Mouse (Mus musculus): ENCODE data around the gene Elmsan1. TPM values are rescaled to one million over a fixed set of nuclear protein-coding genes. Genes with fewer than 3 reads are reported as not detected.

The Elmsan1 gene
- polyA plus RNA-seq, 1 experiment from 2014 or later: 13.4 TPM

DNA sequence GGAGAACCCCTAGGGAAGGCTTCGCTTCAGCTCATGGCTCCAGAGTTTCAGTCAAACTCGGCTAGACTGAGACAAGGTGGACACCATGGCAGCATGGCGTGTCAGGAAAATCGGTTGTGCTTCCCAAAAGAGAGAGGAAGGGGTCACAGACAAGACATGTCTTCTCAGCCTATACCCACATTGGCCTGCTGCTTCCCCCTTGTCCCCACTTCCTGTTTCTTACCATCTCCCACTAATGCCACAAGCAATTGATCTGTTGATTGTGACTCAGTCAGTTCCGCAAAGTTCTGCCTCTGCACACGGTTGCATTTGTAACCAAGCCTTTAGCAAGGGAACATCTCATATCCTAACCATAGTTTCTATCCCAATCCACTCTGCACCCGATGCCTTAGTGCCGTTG lies 88.8 kb downstream of the Elmsan1 start:
- no peaks in the 10 kb centered on the region for H3K27me3 ChIP-seq (replicated peaks; ENCODE audit: control insufficient read depth, insufficient read depth, low read length)
- no peak overlapping the region for H3K4me3 ChIP-seq (ENCODE audit: low read depth, low read length)
- no peak overlapping the region for H3K9ac ChIP-seq (ENCODE audit: low read depth, low read length)
- no peak overlapping the region for H3K4me2 ChIP-seq
- ATAC-seq (replicated peaks; ENCODE audit: low FRiP score) (no peak), DNase-seq (ENCODE audit: low spot score) (no peak)
- H3K9me3 ChIP-seq (ENCODE audit: control insufficient read depth, low read length): no peaks in the 10 kb centered on the region
- WGBS: 62% methylated on average over 8 of the region's 8 CpGs
- no peaks in the 10 kb centered on the region for H3K4me1 ChIP-seq (replicated peaks; ENCODE audit: control insufficient read depth, insufficient read depth, low read length)
- H3K36me3 ChIP-seq (ENCODE audit: control insufficient read depth, insufficient read depth, low read length): no peaks in the 10 kb centered on the region; the same call in 1 of the 2 replicates
- H3K27ac ChIP-seq (ENCODE audit: low read depth, low read length): no peak overlapping the region

- Histone ChIP-seq H3K36me3 (ENCODE audit: control insufficient read depth, insufficient read depth, low read length) (no peaks in the 10 kb centered on the region; the same call in 1 of the 2 replicates), H3K4me1 (replicated peaks; ENCODE audit: control insufficient read depth, insufficient read depth, low read length) (no peaks in the 10 kb centered on the region), H3K27me3 (replicated peaks; ENCODE audit: control insufficient read depth, insufficient read depth, low read length) (no peaks in the 10 kb centered on the region), H3K4me2 (no peak overlapping the region), H3K27ac (ENCODE audit: low read depth, low read length) (no peak overlapping the region), H3K4me3 (ENCODE audit: low read depth, low read length) (no peak overlapping the region), H3K9me3 (ENCODE audit: control insufficient read depth, low read length) (no peaks in the 10 kb centered on the region), H3K9ac (ENCODE audit: low read depth, low read length) (no peak overlapping the region)
- WGBS: 85% methylated on average over 6 of the region's 6 CpGs
- no peak for DNase-seq (ENCODE audit: low spot score)
- no peak for ATAC-seq (replicated peaks; ENCODE audit: low FRiP score)
These were observed 90.1 kb downstream of the Elmsan1 start for GRCm38 (mm10) chr12:84128576-84128975.

GRCm38 (mm10) chr12:84126899-84127298 lies 91.8 kb downstream of the Elmsan1 start:
- Histone ChIP-seq H3K4me1 (replicated peaks; ENCODE audit: control insufficient read depth, insufficient read depth, low read length) (no peaks in the 10 kb centered on the region), H3K9ac (ENCODE audit: low read depth, low read length) (no peak overlapping the region), H3K27ac (ENCODE audit: low read depth, low read length) (no peak overlapping the region), H3K4me3 (ENCODE audit: low read depth, low read length) (no peak overlapping the region), H3K36me3 (ENCODE audit: control insufficient read depth, insufficient read depth, low read length) (no peaks in the 10 kb centered on the region; the same call in 1 of the 2 replicates), H3K27me3 (replicated peaks; ENCODE audit: control insufficient read depth, insufficient read depth, low read length) (no peaks in the 10 kb centered on the region), H3K4me2 (no peak overlapping the region), H3K9me3 (ENCODE audit: control insufficient read depth, low read length) (no peaks in the 10 kb centered on the region)
- ATAC-seq (replicated peaks; ENCODE audit: low FRiP score) (no peak), DNase-seq (ENCODE audit: low spot score) (no peak)
- 79% methylated on average over 2 of the region's 2 CpGs for WGBS

- Histone ChIP-seq H3K9me3 (ENCODE audit: control insufficient read depth, low read length) (no peaks in the 10 kb centered on the region), H3K27ac (ENCODE audit: low read depth, low read length) (no peak overlapping the region), H3K4me3 (ENCODE audit: low read depth, low read length) (no peak overlapping the region), H3K36me3 (ENCODE audit: control insufficient read depth, insufficient read depth, low read length) (no peaks in the 10 kb centered on the region; the same call in 1 of the 2 replicates), H3K4me2 (no peak overlapping the region), H3K4me1 (replicated peaks; ENCODE audit: control insufficient read depth, insufficient read depth, low read length) (no peaks in the 10 kb centered on the region), H3K27me3 (replicated peaks; ENCODE audit: control insufficient read depth, insufficient read depth, low read length) (no peaks in the 10 kb centered on the region), H3K9ac (ENCODE audit: low read depth, low read length) (no peak overlapping the region)
- DNase-seq (ENCODE audit: low spot score) (no peak), ATAC-seq (replicated peaks; ENCODE audit: low FRiP score) (no peak)
- 84% methylated on average over 12 of the region's 12 CpGs for WGBS
These were observed 92.8 kb downstream of the Elmsan1 start for GRCm38 (mm10) chr12:84125892-84126291.

- no peaks in the 10 kb centered on the region for H3K36me3 ChIP-seq (ENCODE audit: control insufficient read depth, insufficient read depth, low read length)
- no peaks in the 10 kb centered on the region for H3K9me3 ChIP-seq (ENCODE audit: control insufficient read depth, low read length)
- H3K27ac ChIP-seq (ENCODE audit: low read depth, low read length): no peak overlapping the region
- H3K9ac ChIP-seq (ENCODE audit: low read depth, low read length): no peak overlapping the region
- H3K4me2 ChIP-seq: no peak overlapping the region
- DNase-seq (ENCODE audit: low spot score) (no peak), ATAC-seq (replicated peaks; ENCODE audit: low FRiP score) (no peak)
- WGBS: 87% methylated on average over 5 of the region's 5 CpGs
- no peak overlapping the region for H3K4me3 ChIP-seq (ENCODE audit: low read depth, low read length)
- H3K27me3 ChIP-seq (replicated peaks; ENCODE audit: control insufficient read depth, insufficient read depth, low read length): no peaks in the 10 kb centered on the region
- H3K4me1 ChIP-seq (replicated peaks; ENCODE audit: control insufficient read depth, insufficient read depth, low read length): no peaks in the 10 kb centered on the region
These were observed 99.1 kb downstream of the Elmsan1 start for GRCm38 (mm10) chr12:84119584-84119983.

DNA sequence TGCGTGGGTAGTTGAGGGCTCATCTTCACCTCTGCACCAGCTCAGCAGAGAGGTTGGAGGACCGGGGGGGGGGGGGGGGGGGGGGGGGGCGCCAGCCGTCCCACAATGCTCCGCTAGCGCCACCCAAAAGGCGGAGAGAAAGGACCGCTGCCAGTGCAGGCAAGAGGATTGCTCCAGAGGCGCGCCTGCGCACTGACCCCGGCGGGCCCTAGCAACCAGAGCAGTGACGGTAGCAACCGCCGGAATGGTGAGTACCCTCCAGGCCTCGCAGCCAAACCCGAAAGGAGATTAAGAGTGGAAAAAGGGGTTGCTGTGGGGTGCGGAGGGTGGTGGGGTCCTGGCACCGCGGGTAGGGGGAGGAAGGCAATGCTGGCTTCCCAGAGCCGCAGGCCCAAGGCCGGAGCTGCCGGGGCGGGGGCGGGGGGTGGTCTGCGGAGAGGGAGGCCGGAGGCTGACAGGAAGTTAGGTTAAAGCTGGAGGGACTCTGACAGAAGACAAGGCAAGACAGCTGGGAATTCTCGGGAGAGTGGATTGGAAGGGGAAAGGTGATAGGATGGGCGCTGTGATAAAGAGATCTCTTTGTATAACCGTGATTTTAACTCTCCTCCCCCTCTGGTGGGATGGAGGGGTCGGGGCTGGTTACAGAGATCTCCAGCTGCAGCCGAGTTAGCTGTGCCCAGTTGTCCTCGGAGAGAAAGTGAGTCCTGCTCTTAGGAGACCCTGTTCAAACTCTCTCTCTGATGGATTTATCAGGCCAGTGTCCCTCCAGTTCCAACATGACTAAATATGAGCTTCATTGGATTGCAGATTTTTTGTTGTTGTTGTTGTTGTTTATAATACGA lies 104.3 kb downstream of the Elmsan1 start, which contains the start of gene Dnal1:
Dnal1 (plus strand) TSS at position 214 of the 842 bp plus-strand sequence.
- Histone ChIP-seq H3K9me3 (ENCODE audit: control insufficient read depth, low read length) (no peaks in the 10 kb centered on the region), H3K9ac (ENCODE audit: low read depth, low read length) (peak within 1 kb of the TSS; percentile 15; the same call in 1 of the 2 replicates), H3K36me3 (ENCODE audit: control insufficient read depth, insufficient read depth, low read length) (no peaks in the 10 kb centered on the region), H3K4me3 (ENCODE audit: low read depth, low read length) (peak within 1 kb of the TSS; percentile 70), H3K27ac (ENCODE audit: low read depth, low read length) (no peak within 1 kb of the TSS), H3K27me3 (replicated peaks; ENCODE audit: control insufficient read depth, insufficient read depth, low read length) (no peaks in the 10 kb centered on the region), H3K4me2 (peak within 1 kb of the TSS; percentile 65), H3K4me1 (replicated peaks; ENCODE audit: control insufficient read depth, insufficient read depth, low read length) (no peaks in the 10 kb centered on the region)
- WGBS: 3% methylated on average over 30 of the region's 35 CpGs
- ATAC-seq (replicated peaks; ENCODE audit: low FRiP score) (peak; percentile 89), DNase-seq (ENCODE audit: low spot score) (peak; percentile 91)

GRCm38 (mm10) chr12:84113676-84114075 lies 105.0 kb downstream of the Elmsan1 start:
- Histone ChIP-seq H3K9ac (ENCODE audit: low read depth, low read length) (no peak overlapping the region), H3K4me2 (peak overlapping the region; percentile 65), H3K4me1 (replicated peaks; ENCODE audit: control insufficient read depth, insufficient read depth, low read length) (no peaks in the 10 kb centered on the region), H3K4me3 (ENCODE audit: low read depth, low read length) (peak overlapping the region; percentile 70), H3K36me3 (ENCODE audit: control insufficient read depth, insufficient read depth, low read length) (no peaks in the 10 kb centered on the region), H3K27ac (ENCODE audit: low read depth, low read length) (no peak overlapping the region), H3K9me3 (ENCODE audit: control insufficient read depth, low read length) (no peaks in the 10 kb centered on the region), H3K27me3 (replicated peaks; ENCODE audit: control insufficient read depth, insufficient read depth, low read length) (no peaks in the 10 kb centered on the region)
- DNase-seq (ENCODE audit: low spot score) (no peak), ATAC-seq (replicated peaks; ENCODE audit: low FRiP score) (no peak)
- WGBS: 51% methylated on average over 6 of the region's 6 CpGs

DNA sequence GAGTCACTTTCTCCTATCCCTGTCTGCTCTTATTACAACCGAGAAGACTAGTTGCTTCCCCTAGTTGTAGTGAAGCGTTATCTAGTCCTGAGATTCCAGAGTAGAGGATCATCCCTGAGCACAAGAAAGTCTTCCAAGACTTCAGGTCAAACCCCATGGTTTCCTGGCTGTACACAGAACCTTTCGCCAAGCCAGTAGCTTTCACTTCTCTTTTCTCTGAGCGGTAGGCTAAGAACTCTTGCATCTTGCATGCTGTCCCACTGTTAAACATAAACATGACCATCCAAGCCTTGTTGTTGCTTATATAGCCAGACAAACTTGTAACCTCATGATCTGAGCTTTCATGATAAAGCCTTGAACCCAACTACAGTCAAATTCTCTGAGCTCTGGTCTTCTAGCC lies 107.9 kb downstream of the Elmsan1 start:
- WGBS: 80% methylated on average over 4 of the region's 4 CpGs
- Histone ChIP-seq H3K9me3 (ENCODE audit: control insufficient read depth, low read length) (no peaks in the 10 kb centered on the region), H3K36me3 (ENCODE audit: control insufficient read depth, insufficient read depth, low read length) (no peaks in the 10 kb centered on the region), H3K27ac (ENCODE audit: low read depth, low read length) (no peak overlapping the region), H3K9ac (ENCODE audit: low read depth, low read length) (no peak overlapping the region), H3K4me3 (ENCODE audit: low read depth, low read length) (no peak overlapping the region), H3K4me1 (replicated peaks; ENCODE audit: control insufficient read depth, insufficient read depth, low read length) (no peaks in the 10 kb centered on the region), H3K4me2 (no peak overlapping the region), H3K27me3 (replicated peaks; ENCODE audit: control insufficient read depth, insufficient read depth, low read length) (no peaks in the 10 kb centered on the region)
- DNase-seq (ENCODE audit: low spot score) (no peak), ATAC-seq (replicated peaks; ENCODE audit: low FRiP score) (no peak)

- 73% methylated on average over 1 of the region's 1 CpGs for WGBS
- DNase-seq (ENCODE audit: low spot score): no peak
- no peaks in the 10 kb centered on the region for H3K36me3 ChIP-seq (ENCODE audit: control insufficient read depth, insufficient read depth, low read length)
These were observed 108.8 kb downstream of the Elmsan1 start for GRCm38 (mm10) chr12:84109924-84110323.

More at GRCm38 (mm10) chr12:84109924-84110323, 108.8 kb downstream of the Elmsan1 start:
- no peak for ATAC-seq (replicated peaks; ENCODE audit: low FRiP score)
- Histone ChIP-seq H3K4me1 (replicated peaks; ENCODE audit: control insufficient read depth, insufficient read depth, low read length) (no peaks in the 10 kb centered on the region), H3K9ac (ENCODE audit: low read depth, low read length) (no peak overlapping the region), H3K4me3 (ENCODE audit: low read depth, low read length) (no peak overlapping the region), H3K4me2 (no peak overlapping the region), H3K27ac (ENCODE audit: low read depth, low read length) (no peak overlapping the region), H3K27me3 (replicated peaks; ENCODE audit: control insufficient read depth, insufficient read depth, low read length) (no peaks in the 10 kb centered on the region), H3K9me3 (ENCODE audit: control insufficient read depth, low read length) (no peaks in the 10 kb centered on the region)
